Mouse (Mus musculus) myocyte (in vitro differentiated cells): Measurements from ENCODE around the gene Thap4. TPM values are rescaled to one million over a fixed set of nuclear protein-coding genes. Genes with fewer than 3 reads are reported as not detected.
"Not testable (repeated sequence)": the region's sequence is repeated elsewhere in the genome, so short reads cannot be mapped to it uniquely, and the experiment has no call there.

Experiments
- H3K27me3 ChIP-seq: one replicate; pipeline ENCODE4 v1.6.1; 2011; ENCODE audit not compliant: control insufficient read depth, insufficient read depth, insufficient read length
- H3K36me3 ChIP-seq: one replicate; pipeline ENCODE4 v1.6.1; 2011; ENCODE audit not compliant: control insufficient read depth, insufficient read depth
- H3K4me2 ChIP-seq: one replicate; pipeline ENCODE4 v1.6.1; 2011; ENCODE audit warnings: low read depth, control low read depth
- H3K4me3 ChIP-seq: one replicate; pipeline ENCODE4 v1.5.1; 2011; ENCODE audit warnings: mild to moderate bottlenecking, control low read depth, moderate library complexity
- H3K79me2 ChIP-seq: one replicate; pipeline ENCODE4 v1.6.1; 2011; ENCODE audit not compliant: control insufficient read depth, insufficient read depth
- H3ac ChIP-seq: one replicate; pipeline ENCODE4 v1.6.1; 2011; ENCODE audit not compliant: control insufficient read depth, insufficient read length
- CEBPB ChIP-seq: IDR thresholded peaks from 2 replicates; pipeline ENCODE4 v1.6.1; 2011; ENCODE audit warnings: mild to moderate bottlenecking, moderate library complexity; ENCODE audit not compliant: poor library complexity, insufficient read depth, severe bottlenecking
- E2F4 ChIP-seq: IDR thresholded peaks from one replicate; pipeline ENCODE4 v1.6.1; 2011; ENCODE audit warnings: mild to moderate bottlenecking, control low read depth, moderate library complexity; ENCODE audit not compliant: insufficient read depth
- MAX ChIP-seq: IDR thresholded peaks from one replicate; pipeline ENCODE4 v1.6.1; 2011; ENCODE audit warnings: low read depth, mild to moderate bottlenecking, control low read depth
- MYOD1 ChIP-seq, 3 experiments: IDR thresholded peaks; one replicate each; pipeline ENCODE4 v1.6.1; 2011; ENCODE audit warnings: control low read depth in 2 of 3, low read depth in 2 of 3, mild to moderate bottlenecking in 2 of 3, moderate library complexity in 1 of 3; ENCODE audit not compliant: insufficient read length in 2 of 3, control insufficient read depth in 1 of 3
- MYOG ChIP-seq, 3 experiments: IDR thresholded peaks; one replicate each; pipeline ENCODE4 v1.6.1; 2011; ENCODE audit warnings: control low read depth in 2 of 3, low read depth in 2 of 3, mild to moderate bottlenecking in 2 of 3; ENCODE audit not compliant: insufficient read length in 2 of 3, control insufficient read depth in 1 of 3, insufficient read depth in 1 of 3
- POLR2A ChIP-seq: IDR thresholded peaks from one replicate; pipeline ENCODE4 v1.6.1; 2011; ENCODE audit warnings: low read depth, mild to moderate bottlenecking, control low read depth, moderate library complexity; ENCODE audit not compliant: insufficient read length
- POLR2AphosphoS2 ChIP-seq: IDR thresholded peaks from one replicate; pipeline ENCODE4 v1.6.1; 2011; ENCODE audit warnings: low read depth, control low read depth; ENCODE audit not compliant: insufficient read length
- REST ChIP-seq: IDR thresholded peaks from one replicate; pipeline ENCODE4 v1.6.1; 2011; ENCODE audit warnings: mild to moderate bottlenecking, control low read depth, moderate library complexity; ENCODE audit not compliant: insufficient read depth, insufficient read length
- SRF ChIP-seq: IDR thresholded peaks from one replicate; pipeline ENCODE4 v1.6.1; 2011; ENCODE audit warnings: low read depth; ENCODE audit not compliant: control insufficient read depth, insufficient read length
- TCF12 ChIP-seq: IDR thresholded peaks from one replicate; pipeline ENCODE4 v1.6.1; 2011; ENCODE audit warnings: mild to moderate bottlenecking, control low read depth; ENCODE audit not compliant: poor library complexity, insufficient read depth, severe bottlenecking
- TCF3 ChIP-seq: IDR thresholded peaks from one replicate; pipeline ENCODE4 v1.6.1; 2011; ENCODE audit warnings: low read depth, control low read depth; ENCODE audit not compliant: insufficient read length
- USF1 ChIP-seq: IDR thresholded peaks from one replicate; pipeline ENCODE4 v1.6.1; 2011; ENCODE audit warnings: low read depth, mild to moderate bottlenecking, control low read depth, moderate library complexity
- polyA plus RNA-seq: library from polyadenylated mRNA; unstranded; fragments of >200 nt; fragmentation: generic; extraction: Trizol; gene quantifications from one replicate; pipeline ENCODE4 v1.2.1, GENCODE M21; 2012; ENCODE audit warnings: missing spikeins

Gene Thap4
- polyA plus RNA-seq, 1 experiment = 52.9 TPM

- Histone ChIP-seq H3K36me3 (peaks cover 48% of the 10 kb centered on the region), H3K27me3 (no peaks in the 10 kb centered on the region), H3ac (no peak overlapping the region), H3K4me3 (no peak overlapping the region), H3K4me2 (no peak overlapping the region), H3K79me2 (no peaks in the 10 kb centered on the region)
- TF ChIP-seq MYOD1 (IDR thresholded peaks at IDR 0.05; ENCODE audit: control insufficient read depth in 1 of 3, insufficient read length in 2 of 3, low read depth in 2 of 3) (no peak), MAX (no peak), CEBPB (no peak), POLR2AphosphoS2 (no peak), POLR2A (no peak), TCF3 (no peak), SRF (no peak), E2F4 (no peak), REST (no peak), MYOG (IDR thresholded peaks at IDR 0.05; ENCODE audit: control insufficient read depth in 1 of 3, insufficient read depth in 1 of 3, insufficient read length in 2 of 3, low read depth in 2 of 3) (no peak)
These were observed 22.0 kb upstream of the Thap4 start for GRCm38 (mm10) chr1:93776686-93777085.

GRCm38 (mm10) chr1:93769901-93770300, 15.2 kb upstream of the Thap4 start:
- H3K4me3 ChIP-seq = no peak overlapping the region
- H3K27me3 ChIP-seq = no peaks in the 10 kb centered on the region
- H3K36me3 ChIP-seq = peaks cover 14% of the 10 kb centered on the region

GRCm38 (mm10) chr1:93767600-93767999, 12.9 kb upstream of the Thap4 start:
- no peak overlapping the region for H3ac ChIP-seq
- TF ChIP-seq USF1 (no peak), MYOG (IDR thresholded peaks at IDR 0.05; ENCODE audit: control insufficient read depth in 1 of 3, insufficient read depth in 1 of 3, insufficient read length in 2 of 3, low read depth in 2 of 3) (no peak), TCF12 (no peak), REST (no peak), MAX (no peak)
- no peak overlapping the region for H3K4me2 ChIP-seq
- peaks cover 53% of the 10 kb centered on the region for H3K79me2 ChIP-seq
- no peaks in the 10 kb centered on the region for H3K27me3 ChIP-seq
- no peaks in the 10 kb centered on the region for H3K36me3 ChIP-seq
- no peak overlapping the region for H3K4me3 ChIP-seq

More at GRCm38 (mm10) chr1:93769901-93770300, 15.2 kb upstream of the Thap4 start:
- Histone ChIP-seq H3ac (no peak overlapping the region), H3K4me2 (no peak overlapping the region), H3K79me2 (peaks cover 33% of the 10 kb centered on the region)
- TF ChIP-seq E2F4 (no peak), USF1 (no peak), POLR2A (no peak), REST (no peak), MYOD1 (IDR thresholded peaks at IDR 0.05; ENCODE audit: control insufficient read depth in 1 of 3, insufficient read length in 2 of 3, low read depth in 2 of 3) (no peak)

GRCm38 (mm10) chr1:93764871-93765591, 10.4 kb upstream of the Thap4 start:
- Histone ChIP-seq H3K36me3 (no peaks in the 10 kb centered on the region), H3K4me3 (no peak overlapping the region), H3K79me2 (peaks cover 72% of the 10 kb centered on the region), H3ac (no peak overlapping the region), H3K27me3 (no peaks in the 10 kb centered on the region), H3K4me2 (no peak overlapping the region)
- TF ChIP-seq TCF3 (no peak), MYOG (IDR thresholded peaks at IDR 0.05; ENCODE audit: control insufficient read depth in 1 of 3, insufficient read depth in 1 of 3, insufficient read length in 2 of 3, low read depth in 2 of 3) (no peak), E2F4 (no peak), CEBPB (no peak), REST (no peak), POLR2A (no peak), SRF (no peak), MYOD1 (IDR thresholded peaks at IDR 0.05; ENCODE audit: control insufficient read depth in 1 of 3, insufficient read length in 2 of 3, low read depth in 2 of 3) (no peak), POLR2AphosphoS2 (no peak), USF1 (no peak), TCF12 (no peak), MAX (no peak)

GRCm38 (mm10) chr1:93763531-93763930, 8.9 kb upstream of the Thap4 start:
- not testable (repeated sequence) for H3K27me3 ChIP-seq, H3K4me3 ChIP-seq, H3K36me3 ChIP-seq, H3K4me2 ChIP-seq, H3ac ChIP-seq
- peaks cover 81% of the 10 kb centered on the region for H3K79me2 ChIP-seq

- Histone ChIP-seq H3K4me2 (no peak overlapping the region), H3K79me2 (peaks cover 92% of the 10 kb centered on the region), H3K36me3 (no peaks in the 10 kb centered on the region), H3K4me3 (no peak overlapping the region), H3ac (no peak overlapping the region), H3K27me3 (no peaks in the 10 kb centered on the region)
- TF ChIP-seq POLR2A (no peak), TCF12 (no peak), USF1 (no peak), MYOD1 (IDR thresholded peaks at IDR 0.05; ENCODE audit: control insufficient read depth in 1 of 3, insufficient read length in 2 of 3, low read depth in 2 of 3) (no peak)
These were observed 5.4 kb upstream of the Thap4 start for GRCm38 (mm10) chr1:93760076-93760475.
